Mouse (Mus musculus): ENCODE data around the gene Slc24a4.

Slc24a4 gene

DNA sequence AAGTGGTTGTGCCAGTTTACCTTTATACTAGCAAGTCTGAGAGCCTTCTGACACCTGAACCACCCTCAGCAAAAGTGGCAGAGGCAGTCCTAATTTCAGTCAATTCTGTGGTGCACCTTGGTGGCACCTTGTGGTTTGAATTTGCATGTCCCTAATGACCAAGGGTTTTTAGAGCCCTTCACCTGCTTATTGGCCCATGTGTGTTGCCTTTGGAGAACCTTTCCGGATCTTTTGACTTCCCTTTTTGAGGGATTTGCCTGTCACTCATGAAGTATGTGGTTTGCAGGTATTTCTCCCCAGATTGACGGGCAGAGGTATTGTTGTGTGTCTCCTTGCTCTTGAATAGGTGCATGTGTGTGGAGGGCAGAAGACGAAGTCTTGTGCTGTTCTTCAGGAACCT is 181.7 kb downstream of the Slc24a4 start:
- DNase-seq: no peak

DNA sequence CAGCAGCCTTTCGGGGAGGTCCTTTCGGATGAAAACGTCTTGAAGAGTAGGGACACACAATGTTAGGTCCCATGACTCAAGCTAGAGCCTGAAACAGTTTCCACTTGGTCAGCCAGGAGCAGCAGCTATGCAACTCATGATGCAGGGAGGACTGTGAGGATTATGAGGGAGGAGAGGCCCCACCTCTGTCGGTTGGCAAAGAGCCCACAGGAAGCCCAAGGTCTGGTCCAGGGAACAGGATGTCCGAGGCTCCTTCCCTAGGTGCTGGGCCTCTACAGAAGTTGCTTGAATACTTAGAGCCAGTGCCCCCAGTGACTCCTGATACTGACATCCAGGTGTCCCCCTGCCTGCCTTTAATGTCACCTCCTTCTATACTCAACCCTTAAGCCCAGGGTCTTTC is 182.9 kb downstream of the Slc24a4 start:
- DNase-seq: peak; percentile 48

Measured in kidney, postnatal 10 days (tissue).